Comparison of ENCODE assay signal across 46 mouse cellular contexts in the genomic region with DNA sequence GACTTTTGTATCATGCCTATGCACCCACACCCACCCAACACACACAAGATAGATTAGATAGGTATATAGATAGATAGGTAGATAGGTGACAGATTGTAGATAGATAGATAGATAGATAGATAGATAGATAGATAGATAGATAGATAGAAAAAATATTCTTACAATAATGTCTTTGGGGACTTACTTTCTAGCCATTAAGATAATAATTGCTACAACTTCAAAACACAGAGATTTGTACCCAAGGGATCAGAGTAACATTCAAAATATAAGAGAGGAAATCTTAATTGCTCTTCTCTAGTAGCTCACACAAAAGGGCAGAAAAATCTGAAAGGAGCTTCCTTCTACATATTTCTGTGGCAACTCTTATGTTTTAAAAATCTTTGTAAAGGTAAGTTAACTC. TPM values are rescaled to one million over a fixed set of nuclear protein-coding genes. Genes with fewer than 3 reads are reported as not detected.
"Had no signal": no experiment of that assay in that cellular context is flagged by ENCODE, and none has a peak within 500 bp of the region (broad histone marks: within the 10 kb centered on the region; RNA-seq: fewer than 3 reads in every experiment).

Gene Olfr967 (plus strand): TSS at position 301 of the 400 bp plus-strand sequence.

- H3K4me1 ChIP-seq: limb, embryonic 10.5 days; limb, embryonic 12.5 days; limb, embryonic 13.5 days; limb, embryonic 15.5 days; liver, embryonic 12.5 days; liver, embryonic 13.5 days; liver, embryonic 15.5 days; lung, embryonic 15.5 days; megakaryocyte, embryonic 14.5 days; midbrain, embryonic 10.5 days; midbrain, embryonic 12.5 days; midbrain, embryonic 13.5 days; midbrain, embryonic 15.5 days; neural tube, embryonic 12.5 days had no signal

- DNase-seq: left cerebral cortex, postnatal 4 days; liver; liver, embryonic 13.5 days; liver, postnatal 0 days; lung, adult 18-20 months; lung, adult 2 months; lung, embryonic 14.5 days; lung, postnatal 10 days; lung, postnatal 14 days; lung, postnatal 36 days; lung, postnatal 4 days; midbrain, embryonic 14.5 days had no signal

- H3K27ac ChIP-seq: limb, embryonic 10.5 days; limb, embryonic 12.5 days; limb, embryonic 13.5 days; limb, embryonic 15.5 days; liver, embryonic 12.5 days; liver, embryonic 13.5 days; liver, embryonic 14.5 days; liver, embryonic 15.5 days; lung, embryonic 15.5 days; macrophage; midbrain, embryonic 10.5 days; midbrain, embryonic 12.5 days; midbrain, embryonic 13.5 days; midbrain, embryonic 15.5 days; neural tube, embryonic 12.5 days had no signal

- H3K4me3 ChIP-seq: limb, embryonic 10.5 days; limb, embryonic 12.5 days; limb, embryonic 13.5 days; limb, embryonic 15.5 days; liver, embryonic 12.5 days; liver, embryonic 13.5 days; liver, embryonic 15.5 days; lung, embryonic 15.5 days; megakaryocyte, embryonic 14.5 days; midbrain, embryonic 10.5 days; midbrain, embryonic 12.5 days; midbrain, embryonic 13.5 days; midbrain, embryonic 15.5 days; myocyte; neural tube, embryonic 12.5 days had no signal

RNA-seq across cellular contexts. Expression of gene Olfr967, which starts in this region (rescaled TPM):
- total RNA-seq: left cerebral cortex, postnatal 10 days; left cerebral cortex, postnatal 25 days; left cerebral cortex, postnatal 36 days; left cerebral cortex, postnatal 4 days; liver, adult 2 months; megakaryocyte progenitor cell, adult 5-6 weeks; megakaryocyte, adult 5-6 weeks; megakaryocyte-erythroid progenitor cell, adult 5-6 weeks; midbrain, postnatal 0 days; monocyte, adult 5-6 weeks had no signal
- polyA plus RNA-seq: limb, embryonic 10.5 days; limb, embryonic 11.5 days; limb, embryonic 12.5 days; limb, embryonic 13.5 days; limb, embryonic 14.5 days; limb, embryonic 15.5 days; liver, adult 2 months; liver, embryonic 11.5 days; liver, embryonic 12.5 days; liver, embryonic 13.5 days; liver, embryonic 14.5 days; liver, embryonic 15.5 days; liver, embryonic 16.5 days; liver, postnatal 0 days; lung, adult 2 months; lung, embryonic 14.5 days; lung, embryonic 15.5 days; lung, embryonic 16.5 days; lung, postnatal 0 days; macrophage; midbrain, embryonic 10.5 days; midbrain, embryonic 11.5 days; midbrain, embryonic 12.5 days; midbrain, embryonic 13.5 days; midbrain, embryonic 14.5 days; midbrain, embryonic 15.5 days; midbrain, embryonic 16.5 days; midbrain, postnatal 0 days; myocyte; neural tube, embryonic 11.5 days; neural tube, embryonic 12.5 days had no signal
